Mouse (Mus musculus) liver, embryonic 14.5 days (tissue): ENCODE measurements at regions not wholly inside any gene's neighbourhood (a gene's known extent, or its start where the extent isn't known, plus 50 kb on each side); places are given as distances from the start of the nearest gene placed in this dataset.

Experiments used
- CTCF ChIP-seq: IDR thresholded peaks from 2 replicates; pipeline ENCODE4 v1.5.1; 2016; ENCODE audit warnings: antibody characterized with exemption, low read depth, control low read depth
- EP300 ChIP-seq: IDR thresholded peaks from 2 replicates; pipeline ENCODE4 v1.6.1; 2016; ENCODE audit warnings: antibody characterized with exemption, low read depth

GRCm38 (mm10) chr13:44608286-44608675 is 121.0 kb upstream of the Jarid2 start:
- no peak for TF ChIP-seq CTCF
- TF ChIP-seq EP300 = no peak
